Mouse (Mus musculus): Measurements from ENCODE around the gene Ifit1bl1. TPM values are rescaled to one million over a fixed set of nuclear protein-coding genes. Genes with fewer than 3 reads are reported as not detected.
"Not testable (repeated sequence)": the region's sequence is repeated elsewhere in the genome, so short reads cannot be mapped to it uniquely, and the experiment has no call there.

Ifit1bl1 gene
- total RNA-seq, 4 experiments from 2014 or later = 1.4 to 3.8 (median 2.1) TPM

DNA sequence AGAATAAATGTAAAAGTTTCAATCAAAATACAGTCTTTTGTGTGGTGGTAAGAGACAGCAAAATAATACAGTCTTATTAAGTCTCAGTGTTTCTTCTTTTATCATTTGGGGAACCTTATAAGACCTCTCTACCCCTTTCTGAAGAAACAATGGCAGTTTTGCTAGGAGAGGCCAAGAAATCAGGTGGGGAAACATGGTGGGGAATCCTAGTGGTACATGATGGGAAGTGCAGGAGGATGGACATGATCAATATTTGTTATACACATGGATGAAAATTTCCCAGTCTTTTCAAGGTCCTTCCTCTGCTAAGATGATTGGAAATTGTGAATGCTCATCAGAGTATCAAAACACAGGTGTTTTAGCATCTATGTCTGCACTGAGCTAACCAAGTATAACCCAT, 12.8 kb downstream of the Ifit1bl1 start:
- no peak for DNase-seq (ENCODE audit: low spot score)

- DNase-seq (ENCODE audit: low spot score) = not testable (repeated sequence)
These were observed 13.7 kb downstream of the Ifit1bl1 start for GRCm38 (mm10) chr19:34587898-34588692.

DNA sequence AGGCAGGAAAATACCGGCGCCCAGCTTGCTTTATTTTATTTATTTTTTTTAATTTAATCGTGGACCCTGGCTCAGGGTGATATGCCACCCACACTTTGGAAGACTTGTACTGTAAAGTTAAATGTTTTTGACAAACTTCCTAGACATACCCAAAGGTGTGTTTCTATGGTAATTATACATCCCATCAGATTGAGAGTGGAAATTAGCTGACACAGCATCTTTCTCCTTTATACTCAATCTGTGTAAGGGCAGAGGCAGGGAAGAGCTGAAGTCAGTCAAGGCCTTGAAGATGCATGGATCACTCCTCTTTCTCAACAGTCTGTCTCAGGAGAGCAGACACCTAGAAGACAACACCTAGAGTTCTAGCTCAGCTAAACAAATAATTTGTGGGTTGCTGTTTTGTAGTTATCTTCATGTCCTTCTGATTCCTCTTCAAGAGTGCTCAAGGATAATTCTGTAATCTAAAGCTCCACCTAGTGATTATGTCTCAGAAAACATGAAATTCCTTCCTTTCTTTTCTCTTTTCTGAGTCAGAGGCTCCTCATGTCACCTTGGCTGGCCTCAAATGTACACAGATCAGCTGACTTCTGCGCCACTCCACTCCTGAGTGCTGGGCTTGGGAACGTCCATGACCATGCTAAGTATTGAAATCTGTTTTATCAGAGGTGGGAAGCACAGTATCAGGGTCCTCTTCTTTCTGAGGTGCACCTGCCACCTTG, 15.9 kb downstream of the Ifit1bl1 start:
- DNase-seq (ENCODE audit: low spot score) = not testable (repeated sequence)

DNA sequence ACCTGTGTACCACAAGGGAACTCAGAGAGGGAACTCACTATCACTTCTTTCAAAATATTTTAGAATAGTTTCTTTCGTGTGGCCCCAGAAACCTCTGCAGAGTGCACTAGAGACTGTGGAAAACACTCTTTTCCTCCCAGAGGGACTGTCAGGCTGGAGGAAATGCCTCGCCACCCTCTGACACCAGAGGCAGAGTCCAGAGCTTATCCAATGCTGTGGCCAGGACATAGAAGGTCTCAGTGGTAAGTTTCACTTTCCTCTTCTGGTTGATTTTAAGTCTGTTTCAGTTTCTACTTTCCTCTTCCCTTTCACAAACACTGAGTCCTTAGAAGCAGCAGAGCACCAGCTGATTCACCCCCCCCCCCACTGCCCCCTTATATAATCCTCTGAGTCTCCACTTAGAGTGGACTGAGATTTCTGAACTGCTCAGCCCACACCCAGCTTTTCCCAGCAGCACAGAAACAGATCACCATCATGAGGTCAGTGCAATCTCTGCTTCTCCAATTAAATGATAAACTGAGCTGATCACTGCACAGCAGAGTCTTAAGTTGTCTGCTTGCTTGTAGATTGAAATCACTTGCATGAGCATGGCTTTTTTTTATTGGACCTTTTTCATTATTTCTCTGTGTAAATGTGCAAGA, 18.5 kb downstream of the Ifit1bl1 start, which contains the start of gene Ifit3:
Gene Ifit3 (plus strand): TSS at position 406 of the 641 bp plus-strand sequence.
- peak; percentile 35 for DNase-seq (ENCODE audit: low spot score)

DNA sequence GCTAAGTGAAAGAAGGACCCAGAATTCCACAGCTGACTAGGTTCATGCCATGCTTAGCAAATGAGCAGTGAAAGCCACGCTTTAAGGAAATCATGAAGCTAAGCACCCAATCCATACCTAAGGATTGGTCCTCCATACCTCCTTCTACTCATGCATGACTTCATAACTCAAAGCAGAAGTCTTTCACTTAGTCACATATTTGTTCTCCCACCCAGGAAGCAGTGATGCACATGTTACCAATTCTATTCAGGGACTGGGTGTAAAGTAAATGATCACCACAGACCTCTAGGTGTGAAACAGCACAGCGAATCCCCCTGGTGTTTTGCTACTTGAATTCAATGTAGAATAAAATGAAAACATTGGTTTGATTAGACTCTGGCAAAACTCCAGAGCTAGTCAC, 19.1 kb downstream of the Ifit1bl1 start:
- DNase-seq (ENCODE audit: low spot score) = not testable (repeated sequence)

DNA sequence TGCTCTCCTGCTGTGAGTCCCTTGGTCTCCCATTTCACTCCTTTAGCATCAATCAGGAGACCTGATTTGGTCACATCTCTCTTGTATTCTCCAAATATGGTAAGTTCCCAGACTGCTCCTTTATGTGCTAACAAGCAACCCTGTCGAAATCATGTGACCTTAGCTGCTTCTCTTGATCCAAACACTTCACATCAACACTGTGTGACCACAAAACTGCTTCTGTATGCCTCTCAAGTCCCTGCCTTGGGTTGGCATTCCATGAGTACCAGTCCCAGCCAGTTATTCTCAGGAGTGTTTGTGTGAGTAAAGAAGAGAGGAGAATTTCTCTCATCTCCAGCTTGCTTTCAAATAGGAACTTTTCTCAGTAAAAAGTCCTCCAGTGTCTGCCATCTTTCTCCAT, 24.6 kb downstream of the Ifit1bl1 start:
- DNase-seq (ENCODE audit: low spot score) = no peak

GRCm38 (mm10) chr19:34573650-34574049, 28.1 kb downstream of the Ifit1bl1 start:
- DNase-seq (ENCODE audit: low spot score) = no peak

- DNase-seq (ENCODE audit: low spot score) = no peak
These were observed 30.7 kb downstream of the Ifit1bl1 start for GRCm38 (mm10) chr19:34571080-34571479.

DNA sequence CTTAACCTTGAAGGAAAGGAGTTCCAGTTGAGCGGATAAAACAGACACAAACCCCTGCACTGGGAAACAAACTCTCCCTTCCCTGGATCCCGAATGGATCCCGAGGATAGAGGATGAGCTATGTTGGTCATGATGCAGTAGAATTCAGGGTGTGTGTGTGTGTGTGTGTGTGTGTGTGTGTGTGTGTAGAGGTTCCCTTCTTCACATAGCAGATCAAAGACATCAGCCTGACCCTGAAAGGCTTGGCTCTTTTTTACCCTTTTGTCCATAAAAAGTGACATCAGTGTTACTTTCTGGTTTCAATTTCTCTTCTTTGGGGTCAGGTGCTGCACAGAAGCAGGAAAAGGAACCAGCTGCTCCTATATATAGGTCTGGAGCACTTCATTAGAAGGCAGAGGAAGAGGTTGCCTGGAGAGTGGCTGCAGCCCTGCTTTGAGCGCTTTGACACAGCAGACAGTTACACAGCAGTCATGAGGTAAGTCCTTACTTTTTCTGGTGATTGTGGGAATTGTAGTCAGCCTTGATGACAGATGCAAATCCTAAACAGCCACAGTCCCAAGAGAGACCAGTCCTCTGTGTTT, 31.8 kb downstream of the Ifit1bl1 start:
- DNase-seq (ENCODE audit: low spot score) = no peak

DNA sequence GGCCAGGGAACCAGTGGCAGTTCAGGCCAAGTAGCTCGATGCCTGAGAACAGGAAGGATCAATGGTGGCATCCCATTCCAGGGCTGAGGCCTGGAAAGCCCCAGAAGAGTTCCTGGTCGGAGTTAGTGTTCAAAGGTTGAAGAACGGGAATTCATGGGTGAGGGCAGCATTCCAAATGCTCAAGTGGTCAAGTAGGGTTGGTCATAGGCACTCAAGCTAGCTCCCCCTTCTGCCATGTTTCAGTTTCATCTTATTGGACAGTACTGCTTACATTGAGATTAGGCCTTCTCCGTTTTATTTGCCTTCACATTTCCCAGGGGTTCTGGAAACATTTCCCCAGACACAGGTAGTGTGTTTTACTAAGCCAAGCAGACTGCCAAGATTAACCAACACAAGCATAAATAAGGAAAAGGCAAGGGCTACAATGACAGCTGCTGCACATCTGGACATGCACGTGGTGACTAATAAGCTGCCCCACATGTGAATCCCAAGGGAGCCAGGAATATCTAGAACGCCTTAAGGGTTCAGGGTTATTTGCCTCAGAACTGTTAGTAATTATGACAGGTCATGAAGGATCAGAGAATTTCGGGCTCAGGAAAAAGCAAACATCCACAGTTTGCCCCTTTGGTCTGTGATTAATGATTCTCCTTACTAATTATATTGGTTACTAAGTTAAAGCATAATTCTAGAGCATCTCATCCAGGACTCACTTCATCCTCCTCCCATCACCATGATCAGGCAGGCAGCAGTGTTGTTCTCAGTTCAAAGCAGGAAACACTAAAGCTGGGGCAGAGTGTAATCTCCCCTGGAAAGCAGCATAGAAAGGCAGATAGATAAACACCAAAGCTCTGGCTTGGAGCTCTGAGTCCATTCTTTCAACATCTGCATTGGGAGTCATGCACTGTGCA, 32.5 kb downstream of the Ifit1bl1 start:
- DNase-seq (ENCODE audit: low spot score) = no peak

DNA sequence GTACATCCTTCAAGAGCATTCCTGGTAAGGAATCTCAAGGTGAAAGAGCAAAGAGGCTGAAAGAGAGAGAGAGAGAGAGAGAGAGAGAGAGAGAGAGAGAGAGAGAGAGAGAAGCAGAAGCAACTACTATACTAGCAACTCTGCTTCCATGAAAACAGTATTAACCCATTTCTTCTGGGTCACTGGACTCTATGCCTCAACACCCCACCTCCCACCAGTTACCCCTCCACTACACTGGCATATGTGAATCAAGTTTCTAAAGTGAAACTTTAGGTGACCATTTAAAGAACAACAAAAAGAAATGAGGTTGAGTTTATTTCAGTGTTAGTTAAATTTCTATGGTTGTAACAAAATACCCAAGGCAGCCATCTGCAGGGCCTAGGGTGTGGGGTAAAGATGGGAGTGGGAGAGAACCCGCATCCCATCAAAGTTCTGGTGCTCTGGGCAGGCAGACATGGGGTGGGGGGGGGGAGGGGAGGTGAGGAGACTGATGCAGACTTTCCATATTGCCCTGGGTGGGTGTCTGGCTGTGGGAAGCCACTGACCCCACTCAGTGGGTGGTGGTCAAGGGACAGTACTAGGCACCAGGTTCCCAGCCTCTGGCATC, 35.5 kb downstream of the Ifit1bl1 start:
- DNase-seq (ENCODE audit: low spot score) = no peak

DNA sequence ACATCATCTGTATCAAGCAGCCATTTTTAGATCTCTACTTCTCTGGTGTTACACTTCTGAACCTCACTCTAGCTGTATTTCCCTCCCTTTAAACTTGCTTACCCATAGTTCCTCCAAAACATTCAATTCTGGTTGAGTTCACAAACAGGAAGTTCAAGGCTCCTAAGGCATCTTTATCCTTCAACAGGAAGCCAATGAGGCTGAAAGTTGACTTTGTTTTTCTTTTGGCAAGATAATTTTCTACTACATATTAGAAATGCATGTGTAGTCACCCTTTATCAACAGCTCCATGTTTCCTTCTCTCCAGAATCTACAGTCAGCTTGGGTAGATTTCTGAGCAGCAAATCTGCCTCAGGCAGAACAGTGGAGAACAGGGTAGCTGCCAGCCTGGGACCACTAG, 39.2 kb downstream of the Ifit1bl1 start:
- no peak for DNase-seq (ENCODE audit: low spot score)

DNA sequence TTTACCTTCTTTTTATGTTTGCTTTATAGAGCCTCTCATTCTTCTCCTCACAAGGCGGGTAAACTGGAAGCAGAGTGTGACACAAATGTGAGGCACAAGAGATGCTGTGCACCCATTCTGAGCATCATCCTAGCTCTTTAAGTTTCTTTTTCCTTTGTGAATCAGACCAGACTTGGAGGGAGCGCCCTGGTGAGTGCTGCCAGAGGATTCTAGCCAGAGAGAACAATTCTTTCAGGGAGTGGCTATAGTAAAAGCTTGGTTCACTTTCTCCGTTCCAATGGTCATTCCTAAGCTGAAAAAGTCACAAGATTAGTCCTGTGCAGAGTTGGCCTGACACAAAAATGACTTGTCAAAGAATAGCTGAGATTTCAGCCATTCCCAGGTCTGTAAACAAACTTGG, 45.1 kb downstream of the Ifit1bl1 start:
- no peak for DNase-seq (ENCODE audit: low spot score)

GRCm38 (mm10) chr19:34554061-34554460, 47.7 kb downstream of the Ifit1bl1 start:
- DNase-seq (ENCODE audit: low spot score) = no peak

DNA sequence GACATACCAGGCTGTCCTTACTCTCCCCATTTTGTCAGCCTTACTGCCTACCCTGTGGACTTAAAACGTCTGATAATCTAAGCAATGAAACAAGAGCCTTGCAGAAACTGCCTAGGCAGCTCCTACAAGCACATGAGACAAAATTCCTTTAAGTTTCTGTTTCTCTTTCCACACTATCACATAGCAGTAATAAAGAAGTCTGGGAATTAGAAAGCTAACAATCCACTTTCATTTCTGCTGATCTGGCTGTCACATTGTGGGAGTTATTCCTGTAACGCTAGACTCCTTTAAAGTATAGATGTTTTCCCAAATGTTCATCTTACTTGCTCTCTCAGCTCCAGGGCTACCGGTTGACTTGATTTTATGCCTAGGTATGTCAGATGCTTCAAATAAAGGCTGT, 48.2 kb downstream of the Ifit1bl1 start:
- DNase-seq (ENCODE audit: low spot score) = no peak

GRCm38 (mm10) chr19:34553021-34553420, 48.7 kb downstream of the Ifit1bl1 start:
- DNase-seq (ENCODE audit: low spot score) = no peak

GRCm38 (mm10) chr19:34551981-34552380, 49.8 kb downstream of the Ifit1bl1 start:
- DNase-seq (ENCODE audit: low spot score) = peak; percentile 51

DNA sequence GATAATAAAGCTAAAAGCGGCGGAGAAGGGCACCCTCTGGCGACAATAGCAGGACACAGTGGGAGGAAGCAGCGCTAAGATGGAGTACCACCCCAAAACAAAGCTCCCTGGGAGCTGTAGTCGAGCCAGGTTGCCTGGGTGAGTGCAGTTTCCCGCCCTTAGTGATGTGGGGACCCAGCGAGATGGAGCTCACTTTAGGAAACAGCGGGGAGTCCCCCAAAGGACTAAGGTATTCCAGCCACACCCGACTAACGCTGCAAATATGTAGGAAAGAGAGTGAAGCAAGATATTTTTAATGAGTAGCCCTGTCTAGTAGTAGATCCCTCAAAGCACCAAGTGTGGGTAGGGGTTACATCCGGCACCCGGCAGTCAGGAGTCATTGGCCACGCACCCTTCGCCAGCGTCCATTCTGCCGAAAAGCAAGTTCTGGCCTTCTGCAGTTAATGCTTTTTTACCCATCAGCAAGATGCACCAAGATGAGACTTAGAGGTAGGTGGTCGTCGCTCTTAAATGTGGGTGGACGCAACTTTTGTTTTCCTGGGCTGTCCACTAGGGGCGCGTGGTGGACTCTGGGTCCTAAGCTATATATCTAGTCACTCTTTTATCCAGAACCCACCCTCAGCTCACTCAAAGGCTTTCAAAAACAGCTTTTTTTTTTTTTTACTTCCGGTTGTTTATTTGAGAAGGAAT, 51.1 kb downstream of the Ifit1bl1 start, which contains the start of gene Ifit2:
Gene Ifit2 (plus strand): TSS at position 161 of the 690 bp plus-strand sequence.
- DNase-seq (ENCODE audit: low spot score) = peak; percentile 77

DNA sequence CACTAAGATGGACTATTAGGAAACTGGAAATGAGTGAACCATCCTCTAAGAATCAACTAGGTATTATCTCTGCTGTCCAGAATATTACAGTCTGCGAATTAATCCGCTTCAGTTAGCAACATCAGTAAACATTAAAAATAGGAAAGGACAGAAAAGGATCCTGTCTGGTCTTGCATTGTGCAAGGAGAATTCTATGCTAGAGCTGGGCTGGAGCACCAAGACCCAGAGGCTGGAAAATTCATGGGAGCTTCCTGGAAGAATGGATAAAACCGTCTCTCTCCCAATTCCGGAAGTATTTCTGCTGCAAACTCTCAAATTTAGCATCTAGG, 51.6 kb downstream of the Ifit1bl1 start:
- no peak for DNase-seq (ENCODE audit: low spot score)

DNA sequence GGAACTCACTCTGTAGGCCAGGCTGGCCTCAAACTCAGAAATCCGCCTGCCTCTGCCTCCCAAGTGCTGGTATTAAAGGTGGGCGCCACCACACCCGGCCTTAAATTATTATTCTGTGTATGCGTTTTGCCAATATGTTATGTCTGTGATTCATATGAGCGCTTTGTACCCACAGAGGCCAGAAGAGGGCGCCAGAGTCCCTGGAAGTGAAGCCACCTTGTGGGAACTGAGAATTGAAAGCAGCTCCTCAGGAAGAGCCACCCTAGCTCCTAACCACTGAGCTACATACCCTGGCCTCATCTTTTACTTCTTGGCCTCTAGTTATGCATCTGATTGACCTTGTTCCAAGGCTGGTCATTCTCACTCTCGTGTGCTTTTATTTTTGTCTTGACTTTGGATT, 53.8 kb downstream of the Ifit1bl1 start:
- peak; percentile 88 for DNase-seq (ENCODE audit: low spot score)

All from heart, adult 8-10 months (tissue).